ENCODE assay signal across 9 mouse cellular contexts in the genomic region with DNA sequence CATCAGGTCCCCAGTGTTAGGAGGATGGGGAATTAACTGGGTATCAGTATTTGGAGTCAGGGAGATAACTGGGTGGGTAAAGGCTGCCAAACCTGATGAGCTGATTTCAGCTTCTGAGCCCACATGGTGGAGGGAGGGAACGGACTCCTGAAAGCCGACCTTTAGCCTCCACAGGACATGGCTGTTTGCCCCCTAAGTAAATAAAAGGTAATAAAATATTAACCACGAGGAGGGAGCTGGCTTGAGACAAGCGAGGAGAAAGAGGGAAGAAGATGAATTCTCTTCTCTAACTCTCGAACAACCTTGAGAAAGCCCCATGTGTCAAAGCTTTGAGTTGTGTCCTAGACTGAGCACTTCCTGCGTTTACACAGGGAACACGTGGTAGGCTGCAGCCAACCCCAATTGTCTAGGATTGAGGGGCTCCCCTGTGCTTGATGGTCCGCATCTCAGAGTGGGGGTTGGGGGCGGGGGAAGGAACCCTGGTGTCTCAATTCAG. TPM values are rescaled to one million over a fixed set of nuclear protein-coding genes. Genes with fewer than 3 reads are reported as not detected.
A peak's percentile ranks its signal among the peaks of the same experiment; 100 is the strongest.
DNase-seq lines count a peak whose midpoint lies in the region; ATAC-seq and TF ChIP-seq lines count a peak whose summit lies in the region.
"Had no signal": no experiment of that assay in that cellular context is flagged by ENCODE, and none has a peak within 500 bp of the region (broad histone marks: within the 10 kb centered on the region; RNA-seq: fewer than 3 reads in every experiment).

No protein-coding gene starts in this region.

- peaks cover 28% of the 10 kb centered on the region for H3K4me1 ChIP-seq in heart, embryonic 12.5 days (replicated peaks)
- peaks cover 9% of the 10 kb centered on the region; the same call in 1 of the 2 replicates for H3K4me1 ChIP-seq in kidney, adult 2 months (ENCODE audit: control insufficient read depth, insufficient read depth, low read length)
- H3K4me1 ChIP-seq in midbrain, embryonic 13.5 days (replicated peaks) = peaks cover 9% of the 10 kb centered on the region

- no peaks in the 10 kb centered on the region for H3K36me3 ChIP-seq in heart, embryonic 12.5 days
- H3K36me3 ChIP-seq in kidney, adult 2 months (ENCODE audit: control insufficient read depth, insufficient read depth, low read length) = no peaks in the 10 kb centered on the region
- no peaks in the 10 kb centered on the region for H3K36me3 ChIP-seq in midbrain, embryonic 13.5 days

- WGBS in heart, embryonic 12.5 days = 25% methylated on average over 9 of the region's 9 CpGs
- 16% methylated on average over 9 of the region's 9 CpGs for WGBS in kidney, adult 2 months
- WGBS in midbrain, embryonic 13.5 days = 33% methylated on average over 9 of the region's 9 CpGs

- H3K9ac ChIP-seq in heart, embryonic 12.5 days = no peak overlapping the region
- H3K9ac ChIP-seq in midbrain, embryonic 13.5 days (replicated peaks) = no peak overlapping the region

- intact Hi-C loops in heart, postnatal 36 days (cut with DNase I) = no loop called here
- intact Hi-C loops in left cerebral cortex, postnatal 14 days (cut with DNase I) = no loop called here

- no peak for DNase-seq in heart, postnatal 36 days
- peak; percentile 85 for DNase-seq in kidney, adult 2 months
- DNase-seq in ovary, postnatal 10 days (ENCODE audit: low spot score) = no peak
- DNase-seq in left cerebral cortex, postnatal 14 days (ENCODE audit: low spot score in 2 of 2) = no peak
- no peak for DNase-seq in T-cell, adult 2 months (ENCODE audit: low spot score)

- no peaks in the 10 kb centered on the region for H3K9me3 ChIP-seq in heart, embryonic 12.5 days (replicated peaks)
- no peaks in the 10 kb centered on the region for H3K9me3 ChIP-seq in midbrain, embryonic 13.5 days

- H3K4me3 ChIP-seq in heart, embryonic 12.5 days = no peak overlapping the region
- peak overlapping the region; percentile 83; the same call in 1 of the 2 replicates for H3K4me3 ChIP-seq in kidney, adult 2 months (ENCODE audit: insufficient read depth, low read depth, low read length)
- H3K4me3 ChIP-seq in midbrain, embryonic 13.5 days (replicated peaks) = no peak overlapping the region

- no peak for ATAC-seq in heart, embryonic 12.5 days (ENCODE audit: insufficient number of reproducible peaks, low FRiP score)
- ATAC-seq in activated CD4-positive, CD25-positive, alpha-beta regulatory T cell, adult 4 months = peak; percentile 6
- ATAC-seq in midbrain, embryonic 13.5 days = 0 out of 2 replicates have a peak, but pooled peaks have one; percentile 25

- no peak for TF ChIP-seq CTCF in kidney, adult 2 months (conservative IDR thresholded peaks at IDR 0.05; ENCODE audit: insufficient read depth, insufficient read length, low read depth, low read length)

- H3K4me2 ChIP-seq in heart, embryonic 12.5 days = peak overlapping the region; percentile 88; the same call in 1 of the 2 replicates
- peak overlapping the region; percentile 72 for H3K4me2 ChIP-seq in midbrain, embryonic 13.5 days (replicated peaks)

- TF ChIP-seq POLR2A in kidney, adult 2 months (IDR thresholded peaks at IDR 0.05; ENCODE audit: low read depth, low read length) = no peak

- H3K27me3 ChIP-seq in heart, embryonic 12.5 days (replicated peaks) = peaks cover 44% of the 10 kb centered on the region
- H3K27me3 ChIP-seq in kidney, adult 2 months (replicated peaks; ENCODE audit: control insufficient read depth, insufficient read depth, low read length) = no peaks in the 10 kb centered on the region
- H3K27me3 ChIP-seq in midbrain, embryonic 13.5 days = peaks cover 30% of the 10 kb centered on the region

- H3K27ac ChIP-seq in heart, embryonic 12.5 days (ENCODE audit: poor library complexity, severe bottlenecking) = no peak overlapping the region
- H3K27ac ChIP-seq in kidney, adult 2 months (ENCODE audit: insufficient read depth, low read depth, low read length) = peak overlapping the region; percentile 76
- no peak overlapping the region for H3K27ac ChIP-seq in midbrain, embryonic 13.5 days

RNA-seq across cellular contexts. Expression of gene Gimap1, which starts 2.9 kb away (rescaled TPM):
- polyA plus RNA-seq in heart, embryonic 12.5 days (2016; fragmentation: Nextera tagmentation; extraction: Ambion mirVana) = 20.0 and 21.3 TPM in 2 replicates
- 10 to 100 TPM in 1 of 2 experiments, 1 to 10 TPM in 1; 8.1 to 11.8 TPM for total RNA-seq in heart, postnatal 36 days (2021)
- polyA plus RNA-seq in activated CD4-positive, CD25-positive, alpha-beta regulatory T cell, adult 4 months (2017; shearing (Covaris generic)) = 100 to 1,000 TPM; 321 to 429 TPM
- 8.3 and 10.0 TPM in 2 replicates for polyA plus RNA-seq in kidney, adult 2 months (2012; rRNA removed)
- polyA plus RNA-seq in midbrain, embryonic 13.5 days (2015; fragmentation: Nextera tagmentation; extraction: Ambion mirVana) = 3.0 and 5.2 TPM in 2 replicates
- total RNA-seq in left cerebral cortex, postnatal 14 days (2021) = 1 to 10 TPM; 2.2 TPM

RNA-seq across cellular contexts. Expression of gene Gimap5, which starts 4.2 kb away (rescaled TPM):
- polyA plus RNA-seq in heart, embryonic 12.5 days (2016; fragmentation: Nextera tagmentation; extraction: Ambion mirVana) = 5.3 and 6.9 TPM in 2 replicates
- total RNA-seq in heart, postnatal 36 days (2021) = 1 to 10 TPM; 6.0 to 6.6 TPM
- polyA plus RNA-seq in activated CD4-positive, CD25-positive, alpha-beta regulatory T cell, adult 4 months (2017; shearing (Covaris generic)) = 100 to 1,000 TPM; 198 to 220 TPM
- 16.2 and 19.6 TPM in 2 replicates for polyA plus RNA-seq in kidney, adult 2 months (2012; rRNA removed)
- polyA plus RNA-seq in midbrain, embryonic 13.5 days (2015; fragmentation: Nextera tagmentation; extraction: Ambion mirVana) = 0.94 and 0.98 TPM in 2 replicates
- total RNA-seq in left cerebral cortex, postnatal 14 days (2021) = 1 to 10 TPM in 1 of 2 experiments, under 1 TPM in 1; 0.77 to 1.5 TPM

RNA-seq across cellular contexts. Expression of gene Gimap7, which starts 23.3 kb away (rescaled TPM):
- polyA plus RNA-seq in heart, embryonic 12.5 days (2016; fragmentation: Nextera tagmentation; extraction: Ambion mirVana) = not detected in 2 replicates
- total RNA-seq in heart, postnatal 36 days (2021) = under 1 TPM in 1 of 2 experiments, not detected in 1; 0.22 TPM
- polyA plus RNA-seq in activated CD4-positive, CD25-positive, alpha-beta regulatory T cell, adult 4 months (2017; shearing (Covaris generic)) = 100 to 1,000 TPM; 444 to 529 TPM
- 0.20 and 0.97 TPM in 2 replicates for polyA plus RNA-seq in kidney, adult 2 months (2012; rRNA removed)
- polyA plus RNA-seq in midbrain, embryonic 13.5 days (2015; fragmentation: Nextera tagmentation; extraction: Ambion mirVana) = not detected in 2 replicates
- total RNA-seq in left cerebral cortex, postnatal 14 days (2021) = not detected
- polyA plus RNA-seq: limb, embryonic 14.5 days had no signal

RNA-seq across cellular contexts. Expression of gene Gm28053, which starts 23.4 kb away (rescaled TPM):
- 2.4 and 3.6 TPM in 2 replicates for polyA plus RNA-seq in heart, embryonic 12.5 days (2016; fragmentation: Nextera tagmentation; extraction: Ambion mirVana)
- 1 to 10 TPM; 3.1 to 4.7 TPM for total RNA-seq in heart, postnatal 36 days (2021)
- polyA plus RNA-seq in activated CD4-positive, CD25-positive, alpha-beta regulatory T cell, adult 4 months (2017; shearing (Covaris generic)) = 10 to 100 TPM; 42.8 to 45.0 TPM
- not detected in 2 replicates for polyA plus RNA-seq in kidney, adult 2 months (2012; rRNA removed)
- polyA plus RNA-seq in midbrain, embryonic 13.5 days (2015; fragmentation: Nextera tagmentation; extraction: Ambion mirVana) = not detected in 2 replicates
- total RNA-seq in left cerebral cortex, postnatal 14 days (2021) = 1 to 10 TPM in 1 of 2 experiments, not detected in 1; 1.4 TPM

RNA-seq across cellular contexts. Expression of gene Gimap3, which starts 28.9 kb away (rescaled TPM):
- polyA plus RNA-seq in heart, embryonic 12.5 days (2016; fragmentation: Nextera tagmentation; extraction: Ambion mirVana) = not detected in 2 replicates
- under 1 TPM; 0.51 to 0.53 TPM for total RNA-seq in heart, postnatal 36 days (2021)
- 1,000 to 10,000 TPM; 1,102 to 1,198 TPM for polyA plus RNA-seq in activated CD4-positive, CD25-positive, alpha-beta regulatory T cell, adult 4 months (2017; shearing (Covaris generic))
- 3.1 and 10.6 TPM in 2 replicates for polyA plus RNA-seq in kidney, adult 2 months (2012; rRNA removed)
- polyA plus RNA-seq in midbrain, embryonic 13.5 days (2015; fragmentation: Nextera tagmentation; extraction: Ambion mirVana) = not detected in 2 replicates
- total RNA-seq in left cerebral cortex, postnatal 14 days (2021) = not detected
- polyA plus RNA-seq: limb, embryonic 14.5 days had no signal

Comparison
In these comparisons a context has a peak if more than half of its experiments do, and no peak if none do; other contexts are left out.
1. RNA of gene Gimap1, which starts 2.9 kb away (polyA plus RNA-seq): 321 to 429 TPM in activated CD4-positive, CD25-positive, alpha-beta regulatory T cell, adult 4 months; 20.0 to 21.3 TPM in heart, embryonic 12.5 days, 8.3 to 10.0 TPM in kidney, adult 2 months and 3.0 to 5.2 TPM in midbrain, embryonic 13.5 days; every median in the first group is over 10 times any median in the second.
2. RNA of gene Gimap7, which starts 23.3 kb away (polyA plus RNA-seq): 444 to 529 TPM in activated CD4-positive, CD25-positive, alpha-beta regulatory T cell, adult 4 months; 0.20 to 0.97 TPM in kidney, adult 2 months, not detected in heart, embryonic 12.5 days and not detected in midbrain, embryonic 13.5 days; every median in the first group is over 100 times any median in the second.